Mouse (Mus musculus): ENCODE results near the gene Zcchc18. TPM values are rescaled to one million over a fixed set of nuclear protein-coding genes. Genes with fewer than 3 reads are reported as not detected.

Zcchc18 gene
- polyA plus RNA-seq, 1 experiment: 2.4 TPM

DNA sequence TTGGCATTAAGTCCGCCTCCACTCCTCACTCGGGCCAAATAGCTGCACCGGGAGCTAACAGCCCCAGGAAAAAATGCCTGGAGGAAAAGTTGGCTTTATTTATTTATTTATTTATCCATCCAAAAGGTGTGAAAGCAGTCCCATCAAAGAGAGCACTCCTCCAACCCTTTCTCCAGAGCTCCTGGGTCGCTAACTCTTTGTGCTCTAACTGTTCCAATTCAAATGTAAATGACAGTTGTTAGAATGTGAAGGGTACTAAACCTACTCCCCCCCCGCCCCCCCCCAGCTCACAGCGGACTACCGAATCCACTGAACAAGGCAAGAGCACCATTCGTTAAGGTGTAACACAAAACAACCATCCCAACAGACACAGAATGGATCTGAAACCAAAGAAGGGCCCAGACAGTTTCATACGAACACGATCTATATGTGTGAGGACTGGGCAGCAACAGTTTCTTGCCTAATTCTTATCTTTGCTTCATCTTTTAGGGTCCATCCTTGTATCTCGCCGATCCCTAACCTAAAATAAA is 44.6 kb downstream of the Zcchc18 start:
- Histone ChIP-seq H3K4me3 (ENCODE audit: low read depth, low read length) (peak overlapping the region; percentile 98), H3K36me3 (ENCODE audit: control insufficient read depth, insufficient read depth, low read length, poor library complexity, severe bottlenecking) (no peaks in the 10 kb centered on the region), H3K9ac (ENCODE audit: low read depth, poor library complexity, severe bottlenecking) (peak overlapping the region; percentile 72), H3K4me1 (ENCODE audit: control insufficient read depth, insufficient read depth, low read length) (no peaks in the 10 kb centered on the region), H3K27ac (ENCODE audit: insufficient read depth, low read length) (peak overlapping the region; percentile 95), H3K27me3 (ENCODE audit: control insufficient read depth, insufficient read depth, low read length, poor library complexity, severe bottlenecking) (no peaks in the 10 kb centered on the region), H3K9me3 (replicated peaks; ENCODE audit: control insufficient read depth, insufficient read depth, low read length, poor library complexity, severe bottlenecking) (no peaks in the 10 kb centered on the region)
- TF ChIP-seq EP300 (IDR thresholded peaks at IDR 0.05; ENCODE audit: insufficient read depth, low read depth, low read length): no peak
- TF ChIP-seq POLR2A (IDR thresholded peaks at IDR 0.05; ENCODE audit: insufficient read depth, low read length): no peak
- no peak for TF ChIP-seq CTCF (IDR thresholded peaks at IDR 0.05; ENCODE audit: low read depth, low read length)

DNA sequence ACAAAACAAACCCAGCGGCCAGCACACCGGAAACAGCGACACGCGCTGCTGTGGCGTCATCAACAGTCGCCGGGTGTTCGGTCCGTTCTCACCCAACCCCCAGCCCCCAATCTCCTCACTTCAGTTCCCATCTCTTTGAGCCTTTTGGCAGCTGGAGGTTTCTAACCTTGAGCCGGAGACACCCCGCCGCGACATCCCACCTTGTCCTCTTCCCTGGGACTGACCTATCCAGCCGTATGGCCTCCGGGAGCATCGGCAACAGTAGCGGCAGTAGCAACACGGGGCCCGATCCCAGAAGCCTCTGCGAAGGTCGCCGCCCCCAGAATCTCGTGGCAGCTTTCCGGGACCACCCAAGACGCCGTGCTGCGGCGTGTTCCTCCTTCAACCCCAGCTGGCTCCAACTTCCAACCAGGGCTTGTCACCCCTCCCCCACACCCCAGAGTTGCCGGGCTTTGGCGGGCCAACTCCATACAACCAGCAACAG is 45.1 kb downstream of the Zcchc18 start, which contains the start of gene Slc25a53:
Gene Slc25a53 (minus strand): TSS at position 303 of the 484 bp plus-strand sequence.
- no peak for TF ChIP-seq CTCF (IDR thresholded peaks at IDR 0.05; ENCODE audit: low read depth, low read length)
- peak; percentile 82 for TF ChIP-seq EP300 (IDR thresholded peaks at IDR 0.05; ENCODE audit: insufficient read depth, low read depth, low read length)
- Histone ChIP-seq H3K27ac (ENCODE audit: insufficient read depth, low read length) (peak within 1 kb of the TSS; percentile 95), H3K36me3 (ENCODE audit: control insufficient read depth, insufficient read depth, low read length, poor library complexity, severe bottlenecking) (no peaks in the 10 kb centered on the region), H3K4me1 (ENCODE audit: control insufficient read depth, insufficient read depth, low read length) (no peaks in the 10 kb centered on the region), H3K9ac (ENCODE audit: low read depth, poor library complexity, severe bottlenecking) (peak within 1 kb of the TSS; percentile 72), H3K9me3 (replicated peaks; ENCODE audit: control insufficient read depth, insufficient read depth, low read length, poor library complexity, severe bottlenecking) (no peaks in the 10 kb centered on the region), H3K27me3 (ENCODE audit: control insufficient read depth, insufficient read depth, low read length, poor library complexity, severe bottlenecking) (no peaks in the 10 kb centered on the region), H3K4me3 (ENCODE audit: low read depth, low read length) (peak within 1 kb of the TSS; percentile 98)

DNA sequence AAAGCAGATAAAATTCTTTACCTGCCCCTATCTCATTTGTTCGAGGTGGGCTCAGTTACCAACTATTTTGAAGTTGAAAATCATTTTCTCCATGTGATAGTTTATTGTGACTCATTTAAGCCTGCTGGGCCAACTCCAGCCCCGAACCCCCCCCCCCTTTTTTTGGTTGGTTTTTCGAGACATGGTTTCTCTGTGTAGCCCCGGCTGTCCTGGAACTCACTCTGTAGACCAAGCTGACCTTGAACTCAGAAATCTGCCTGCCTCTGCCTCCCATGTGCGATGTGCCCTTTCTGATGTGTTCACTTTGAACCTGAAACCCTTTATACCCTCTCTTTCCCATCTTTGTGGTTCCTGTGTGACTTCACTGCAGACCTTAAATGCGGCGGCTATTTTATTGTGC is 45.5 kb downstream of the Zcchc18 start:
- Histone ChIP-seq H3K36me3 (ENCODE audit: control insufficient read depth, insufficient read depth, low read length, poor library complexity, severe bottlenecking) (no peaks in the 10 kb centered on the region), H3K27me3 (ENCODE audit: control insufficient read depth, insufficient read depth, low read length, poor library complexity, severe bottlenecking) (no peaks in the 10 kb centered on the region), H3K4me3 (ENCODE audit: low read depth, low read length) (peak overlapping the region; percentile 29; the same call in 1 of the 2 replicates), H3K4me1 (ENCODE audit: control insufficient read depth, insufficient read depth, low read length) (no peaks in the 10 kb centered on the region), H3K9ac (ENCODE audit: low read depth, poor library complexity, severe bottlenecking) (peak overlapping the region; percentile 58), H3K27ac (ENCODE audit: insufficient read depth, low read length) (peak overlapping the region; percentile 59), H3K9me3 (replicated peaks; ENCODE audit: control insufficient read depth, insufficient read depth, low read length, poor library complexity, severe bottlenecking) (no peaks in the 10 kb centered on the region)
- no peak for TF ChIP-seq EP300 (IDR thresholded peaks at IDR 0.05; ENCODE audit: insufficient read depth, low read depth, low read length)
- no peak for TF ChIP-seq POLR2A (IDR thresholded peaks at IDR 0.05; ENCODE audit: insufficient read depth, low read length)
- TF ChIP-seq CTCF (IDR thresholded peaks at IDR 0.05; ENCODE audit: low read depth, low read length): no peak

Other genes with a start within 250 kb of the Zcchc18 start
- 791 and 797 TPM in 2 replicates for gene Morf4l2, start 249.5 kb upstream of the Zcchc18 start, polyA plus RNA-seq (2011; ENCODE audit: insufficient read depth, insufficient read length, low read depth, missing spikeins)
- not detected in 2 replicates for gene Glra4, start 213.0 kb upstream of the Zcchc18 start, polyA plus RNA-seq (2011; ENCODE audit: insufficient read depth, insufficient read length, low read depth, missing spikeins)
- gene Plp1, start 170.5 kb upstream of the Zcchc18 start, polyA plus RNA-seq (2011; ENCODE audit: insufficient read depth, insufficient read length, low read depth, missing spikeins): 4.0 and 7.5 TPM in 2 replicates
- not detected in 2 replicates for gene Rab9b, start 124.4 kb upstream of the Zcchc18 start, polyA plus RNA-seq (2011; ENCODE audit: insufficient read depth, insufficient read length, low read depth, missing spikeins)
- not detected in 2 replicates for gene H2bfm, start 65.8 kb upstream of the Zcchc18 start, polyA plus RNA-seq (2011; ENCODE audit: insufficient read depth, insufficient read length, low read depth, missing spikeins)
- gene Tmsb15b2, start 17.7 kb upstream of the Zcchc18 start, polyA plus RNA-seq (2011; ENCODE audit: insufficient read depth, insufficient read length, low read depth, missing spikeins): 24.3 and 34.1 TPM in 2 replicates
- 1.4 TPM in 1 of 2 replicates, not detected in the other for gene Tmsb15l, start 16.3 kb upstream of the Zcchc18 start, polyA plus RNA-seq (2011; ENCODE audit: insufficient read depth, insufficient read length, low read depth, missing spikeins)
- 38.2 and 38.7 TPM in 2 replicates for gene Tmsb15b1, start 16.3 kb upstream of the Zcchc18 start, polyA plus RNA-seq (2011; ENCODE audit: insufficient read depth, insufficient read length, low read depth, missing spikeins)
- 11.6 and 14.0 TPM in 2 replicates for gene Slc25a53, start 45.1 kb downstream of the Zcchc18 start, polyA plus RNA-seq (2011; ENCODE audit: insufficient read depth, insufficient read length, low read depth, missing spikeins)
- gene Fam199x, start 56.4 kb downstream of the Zcchc18 start, polyA plus RNA-seq (2011; ENCODE audit: insufficient read depth, insufficient read length, low read depth, missing spikeins): 12.2 and 12.9 TPM in 2 replicates
- gene Esx1, start 128.9 kb downstream of the Zcchc18 start, polyA plus RNA-seq (2011; ENCODE audit: insufficient read depth, insufficient read length, low read depth, missing spikeins): 15.6 and 18.6 TPM in 2 replicates

Data from ES-Bruce4 (cell line).